Mouse (Mus musculus) forebrain, embryonic 13.5 days (tissue): Measurements from ENCODE around the gene Hook1. TPM values are rescaled to one million over a fixed set of nuclear protein-coding genes. Genes with fewer than 3 reads are reported as not detected.

Experiments used
- ATAC-seq: fragments of 200-750 bp; cut with Nextera tagmentation; 2 replicates; pipeline ENCODE4 v1.8.0; 2017
- H3K27ac ChIP-seq: fragments of 300-500 bp; sonication (generic); 2 replicates; pipeline ENCODE4 v1.5.1; 2015; ENCODE audit warnings: inconsistent platforms, mild to moderate bottlenecking, moderate library complexity
- H3K27me3 ChIP-seq: fragments of 300-500 bp; sonication (generic); 2 replicates; pipeline ENCODE4 v1.6.1; 2015; ENCODE audit warnings: mild to moderate bottlenecking, inconsistent platforms
- H3K36me3 ChIP-seq: fragments of 300-500 bp; sonication (generic); 2 replicates; pipeline ENCODE4 v1.6.1; 2015; ENCODE audit warnings: mild to moderate bottlenecking, inconsistent platforms; ENCODE audit not compliant: poor library complexity, severe bottlenecking
- H3K4me1 ChIP-seq: fragments of 300-500 bp; sonication (generic); 2 replicates; pipeline ENCODE4 v1.6.1; 2015; ENCODE audit warnings: inconsistent platforms
- H3K4me2 ChIP-seq: fragments of 300-500 bp; sonication (generic); 2 replicates; pipeline ENCODE4 v1.6.1; 2015; ENCODE audit warnings: inconsistent platforms, mild to moderate bottlenecking, moderate library complexity
- H3K4me3 ChIP-seq: fragments of 300-500 bp; sonication (generic); 2 replicates; pipeline ENCODE4 v1.5.1; 2015; ENCODE audit warnings: mild to moderate bottlenecking, inconsistent platforms
- H3K9ac ChIP-seq: fragments of 300-500 bp; sonication (generic); 2 replicates; pipeline ENCODE4 v1.6.1; 2015; ENCODE audit warnings: mild to moderate bottlenecking, inconsistent platforms
- H3K9me3 ChIP-seq: fragments of 300-500 bp; sonication (generic); replicated peaks from 2 replicates; pipeline ENCODE4 v1.6.1; 2016; ENCODE audit warnings: inconsistent platforms
- WGBS: fragments of 180-500 bp; shearing (Covaris S2); methylation state at CpG from one replicate; pipeline ENCODE4 v1.1.7; 2015; 5-methylcytosine and 5-hydroxymethylcytosine counted together
- polyA plus RNA-seq: library from polyadenylated mRNA; unstranded; fragments of >200 nt; fragmentation: Nextera tagmentation; extraction: Ambion mirVana; gene quantifications from 2 replicates; pipeline ENCODE4 v1.2.1, GENCODE M21; 2015

Gene Hook1
- polyA plus RNA-seq, result 33.9 and 43.8 TPM in 2 replicates

GRCm38 (mm10) chr4:95966928-95967724, at the start of gene Hook1:
Gene Hook1, plus strand, starts transcription at chr4:95967240.
- under 1% methylated on average over 80 of the region's 82 CpGs for WGBS
- peaks cover 9% of the 10 kb centered on the region; the same call in 1 of the 2 replicates for H3K4me1 ChIP-seq
- peak within 1 kb of the TSS; percentile 75 for H3K27ac ChIP-seq
- H3K36me3 ChIP-seq, result no peaks in the 10 kb centered on the region
- H3K4me2 ChIP-seq, result peak within 1 kb of the TSS; percentile 90
- H3K27me3 ChIP-seq, result no peaks in the 10 kb centered on the region
- H3K9me3 ChIP-seq, result no peaks in the 10 kb centered on the region
- peak within 1 kb of the TSS; percentile 70 for H3K4me3 ChIP-seq
- ATAC-seq, result peak; percentile 99
- H3K9ac ChIP-seq, result peak within 1 kb of the TSS; percentile 84

GRCm38 (mm10) chr4:95917703-95918102, 49.3 kb upstream of the Hook1 start:
- 0 out of 2 replicates have a peak, but pooled peaks have one; percentile 21 for ATAC-seq
- Histone ChIP-seq H3K27ac (no peak overlapping the region), H3K4me1 (peaks cover 11% of the 10 kb centered on the region; the same call in 1 of the 2 replicates)

GRCm38 (mm10) chr4:95920448-95920847, 46.6 kb upstream of the Hook1 start:
- H3K27me3 ChIP-seq, result no peaks in the 10 kb centered on the region
- no peak for ATAC-seq
- WGBS, result 88% methylated on average over 4 of the region's 4 CpGs
- H3K9ac ChIP-seq, result no peak overlapping the region
- H3K36me3 ChIP-seq, result no peaks in the 10 kb centered on the region
- H3K4me2 ChIP-seq, result no peak overlapping the region
- no peaks in the 10 kb centered on the region for H3K9me3 ChIP-seq
- H3K4me1 ChIP-seq, result peaks cover 11% of the 10 kb centered on the region; the same call in 1 of the 2 replicates
- H3K4me3 ChIP-seq, result no peak overlapping the region
- no peak overlapping the region for H3K27ac ChIP-seq

More at GRCm38 (mm10) chr4:95917703-95918102, 49.3 kb upstream of the Hook1 start:
- 84% methylated on average over 6 of the region's 6 CpGs for WGBS
- Histone ChIP-seq H3K4me3 (no peak overlapping the region), H3K9me3 (no peaks in the 10 kb centered on the region), H3K4me2 (no peak overlapping the region), H3K9ac (no peak overlapping the region), H3K36me3 (no peaks in the 10 kb centered on the region), H3K27me3 (no peaks in the 10 kb centered on the region)

DNA sequence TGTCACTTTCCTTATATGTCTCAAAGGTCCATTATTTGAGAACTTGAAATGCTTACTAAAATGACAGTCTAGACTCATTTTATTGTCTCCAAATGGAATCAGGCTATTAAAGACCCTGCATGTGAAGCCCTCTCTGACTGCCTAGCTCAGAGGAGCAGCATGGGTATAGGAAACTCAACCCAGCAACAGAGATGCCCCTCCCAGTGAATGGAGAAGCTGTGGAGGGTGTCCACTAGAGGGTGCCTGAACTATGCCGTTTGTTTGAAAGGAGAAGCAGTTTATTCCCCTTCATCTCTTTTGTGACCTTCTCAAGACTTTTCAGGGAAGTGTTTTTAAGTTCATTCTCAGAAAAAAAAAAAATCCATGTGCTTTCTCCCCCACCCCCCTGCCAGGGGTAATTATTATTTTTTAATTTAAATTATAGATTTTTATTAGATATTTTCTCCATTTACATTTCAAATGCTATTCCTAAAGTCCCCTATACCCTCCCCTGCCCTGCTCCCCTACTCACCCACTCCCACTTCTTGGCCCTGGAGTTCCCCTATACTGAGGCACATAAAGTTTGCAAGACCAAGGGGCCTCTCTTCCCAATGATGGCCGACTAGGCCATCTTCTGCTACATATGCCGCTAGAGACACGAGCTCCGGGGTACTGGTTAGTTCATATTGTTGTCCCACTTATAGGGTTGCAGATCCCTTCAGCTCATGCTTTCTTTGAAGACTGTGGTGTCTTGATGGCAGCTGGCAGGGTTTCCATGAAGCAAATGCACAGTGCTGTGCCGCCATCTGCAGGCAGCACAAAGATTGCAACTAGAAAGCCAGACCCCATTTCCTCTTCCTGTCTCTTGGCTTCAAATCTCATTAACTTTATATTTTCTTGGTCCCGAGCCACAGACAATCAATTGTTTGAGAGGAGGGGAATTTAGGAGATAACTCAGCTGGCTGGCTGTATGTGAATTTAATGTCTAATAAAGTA, 42.5 kb upstream of the Hook1 start:
- peak; percentile 81 for ATAC-seq
- no peaks in the 10 kb centered on the region for H3K9me3 ChIP-seq
- H3K4me2 ChIP-seq, result no peak overlapping the region
- H3K4me3 ChIP-seq, result no peak overlapping the region
- no peak overlapping the region for H3K27ac ChIP-seq
- no peaks in the 10 kb centered on the region for H3K36me3 ChIP-seq
- WGBS, result 11% methylated on average over 7 of the region's 7 CpGs
- H3K27me3 ChIP-seq, result peaks cover 17% of the 10 kb centered on the region
- H3K4me1 ChIP-seq, result 0 out of 2 replicates have a peak, but pooled peaks cover 3% of the 10 kb centered on the region
- no peak overlapping the region for H3K9ac ChIP-seq

GRCm38 (mm10) chr4:95928846-95929245, 38.2 kb upstream of the Hook1 start:
- H3K36me3 ChIP-seq, result no peaks in the 10 kb centered on the region
- no peaks in the 10 kb centered on the region for H3K9me3 ChIP-seq
- H3K27me3 ChIP-seq, result peaks cover 25% of the 10 kb centered on the region
- peaks cover 6% of the 10 kb centered on the region; the same call in 1 of the 2 replicates for H3K4me1 ChIP-seq
- H3K4me3 ChIP-seq, result no peak overlapping the region
- H3K9ac ChIP-seq, result no peak overlapping the region
- WGBS, result 86% methylated on average over 1 of the region's 1 CpGs
- no peak overlapping the region for H3K27ac ChIP-seq
- no peak overlapping the region for H3K4me2 ChIP-seq
- ATAC-seq, result no peak

DNA sequence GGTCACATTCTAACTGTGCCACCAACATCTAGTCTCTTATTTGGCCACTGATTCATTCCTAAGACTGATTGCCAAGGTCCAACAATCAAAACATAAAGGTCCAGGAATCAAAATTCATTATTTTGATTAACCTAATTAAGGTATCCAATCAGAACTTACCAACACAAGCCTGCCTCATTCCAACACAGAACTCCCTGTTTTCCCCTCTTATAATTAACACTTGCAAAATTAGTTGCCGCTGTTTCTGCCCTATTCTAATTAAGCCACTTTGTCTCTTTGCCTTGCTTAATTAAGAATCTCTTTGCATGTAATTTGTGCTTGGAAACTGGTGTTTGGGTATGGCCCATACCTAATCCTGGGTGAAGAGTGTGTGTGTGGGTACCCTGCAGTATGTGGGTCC, 37.1 kb upstream of the Hook1 start:
- 29% methylated on average over 1 of the region's 1 CpGs for WGBS
- H3K9me3 ChIP-seq, result no peaks in the 10 kb centered on the region
- peak; percentile 50; the same call in 1 of the 2 replicates for ATAC-seq

GRCm38 (mm10) chr4:95931331-95931730, 35.7 kb upstream of the Hook1 start:
- Histone ChIP-seq H3K4me1 (peaks cover 4% of the 10 kb centered on the region; the same call in 1 of the 2 replicates), H3K36me3 (no peaks in the 10 kb centered on the region), H3K4me3 (no peak overlapping the region), H3K9me3 (no peaks in the 10 kb centered on the region), H3K4me2 (no peak overlapping the region), H3K27ac (no peak overlapping the region), H3K9ac (no peak overlapping the region), H3K27me3 (peaks cover 19% of the 10 kb centered on the region)
- no peak for ATAC-seq
- WGBS, result 60% methylated on average over 2 of the region's 2 CpGs

More for the DNA sequence above, 37.1 kb upstream of the Hook1 start:
- Histone ChIP-seq H3K27me3 (peaks cover 25% of the 10 kb centered on the region), H3K36me3 (no peaks in the 10 kb centered on the region), H3K4me3 (no peak overlapping the region), H3K4me2 (no peak overlapping the region), H3K9ac (no peak overlapping the region), H3K27ac (no peak overlapping the region), H3K4me1 (peaks cover 4% of the 10 kb centered on the region; the same call in 1 of the 2 replicates)

GRCm38 (mm10) chr4:95933801-95934356, 33.2 kb upstream of the Hook1 start:
- no peaks in the 10 kb centered on the region for H3K9me3 ChIP-seq
- H3K4me2 ChIP-seq, result no peak overlapping the region
- H3K9ac ChIP-seq, result no peak overlapping the region
- WGBS, result 89% methylated on average over 9 of the region's 9 CpGs
- no peak overlapping the region for H3K4me3 ChIP-seq
- H3K27ac ChIP-seq, result no peak overlapping the region
- H3K27me3 ChIP-seq, result peaks cover 9% of the 10 kb centered on the region
- no peaks in the 10 kb centered on the region for H3K36me3 ChIP-seq
- peaks cover 4% of the 10 kb centered on the region; the same call in 1 of the 2 replicates for H3K4me1 ChIP-seq
- no peak for ATAC-seq

GRCm38 (mm10) chr4:95934384-95935035, 32.5 kb upstream of the Hook1 start:
- Histone ChIP-seq H3K36me3 (no peaks in the 10 kb centered on the region), H3K4me1 (peaks cover 4% of the 10 kb centered on the region; the same call in 1 of the 2 replicates), H3K9me3 (no peaks in the 10 kb centered on the region), H3K4me2 (no peak overlapping the region), H3K27ac (no peak overlapping the region), H3K9ac (no peak overlapping the region), H3K27me3 (peaks cover 9% of the 10 kb centered on the region), H3K4me3 (no peak overlapping the region)
- WGBS, result 57% methylated on average over 4 of the region's 4 CpGs
- peak; percentile 57; the same call in 1 of the 2 replicates for ATAC-seq

- Histone ChIP-seq H3K9ac (no peak overlapping the region), H3K27ac (no peak overlapping the region), H3K4me3 (no peak overlapping the region), H3K36me3 (no peaks in the 10 kb centered on the region), H3K4me2 (no peak overlapping the region), H3K4me1 (no peaks in the 10 kb centered on the region), H3K9me3 (no peaks in the 10 kb centered on the region), H3K27me3 (no peaks in the 10 kb centered on the region)
- WGBS, result 73% methylated on average over 3 of the region's 3 CpGs
- no peak for ATAC-seq
These were observed 28.3 kb upstream of the Hook1 start for GRCm38 (mm10) chr4:95938701-95939100.

GRCm38 (mm10) chr4:95947896-95948295, 19.1 kb upstream of the Hook1 start:
- no peak overlapping the region for H3K4me2 ChIP-seq
- no peak overlapping the region for H3K9ac ChIP-seq
- WGBS, result 77% methylated on average over 1 of the region's 1 CpGs
- no peak for ATAC-seq
- H3K36me3 ChIP-seq, result no peaks in the 10 kb centered on the region
- H3K4me3 ChIP-seq, result no peak overlapping the region
- H3K27me3 ChIP-seq, result no peaks in the 10 kb centered on the region
- no peaks in the 10 kb centered on the region for H3K4me1 ChIP-seq
- H3K9me3 ChIP-seq, result no peaks in the 10 kb centered on the region
- no peak overlapping the region for H3K27ac ChIP-seq
